Mouse (Mus musculus) left cerebral cortex, adult 8-10 months (tissue): ENCODE measurements around the gene Pkd1l1. TPM values are rescaled to one million over a fixed set of nuclear protein-coding genes. Genes with fewer than 3 reads are reported as not detected.
A peak's percentile ranks its signal among the peaks of the same experiment; 100 is the strongest.

ENCODE experiments used
- DNase-seq, 2 experiments: peaks; one replicate each; pipeline ENCODE4 v3.0.0; 2022; ENCODE audit warnings: low spot score in 2 of 2
- total RNA-seq, 4 experiments: library from RNA; stranded (reverse); gene quantifications; 2 replicates each; pipeline ENCODE4 v1.2.4; 2022

Pkd1l1 gene
- total RNA-seq, result under 1 TPM in 1 of 4 experiments, not detected in 3; 0.05 TPM

GRCm38 (mm10) chr11:8973166-8973565 is at the start of gene Pkd1l1:
Pkd1l1 (minus strand) TSS chr11:8973266.
- DNase-seq, result no peak

GRCm38 (mm10) chr11:9020207-9020606 is 47.1 kb upstream of the Pkd1l1 start:
- no peak for DNase-seq

DNA sequence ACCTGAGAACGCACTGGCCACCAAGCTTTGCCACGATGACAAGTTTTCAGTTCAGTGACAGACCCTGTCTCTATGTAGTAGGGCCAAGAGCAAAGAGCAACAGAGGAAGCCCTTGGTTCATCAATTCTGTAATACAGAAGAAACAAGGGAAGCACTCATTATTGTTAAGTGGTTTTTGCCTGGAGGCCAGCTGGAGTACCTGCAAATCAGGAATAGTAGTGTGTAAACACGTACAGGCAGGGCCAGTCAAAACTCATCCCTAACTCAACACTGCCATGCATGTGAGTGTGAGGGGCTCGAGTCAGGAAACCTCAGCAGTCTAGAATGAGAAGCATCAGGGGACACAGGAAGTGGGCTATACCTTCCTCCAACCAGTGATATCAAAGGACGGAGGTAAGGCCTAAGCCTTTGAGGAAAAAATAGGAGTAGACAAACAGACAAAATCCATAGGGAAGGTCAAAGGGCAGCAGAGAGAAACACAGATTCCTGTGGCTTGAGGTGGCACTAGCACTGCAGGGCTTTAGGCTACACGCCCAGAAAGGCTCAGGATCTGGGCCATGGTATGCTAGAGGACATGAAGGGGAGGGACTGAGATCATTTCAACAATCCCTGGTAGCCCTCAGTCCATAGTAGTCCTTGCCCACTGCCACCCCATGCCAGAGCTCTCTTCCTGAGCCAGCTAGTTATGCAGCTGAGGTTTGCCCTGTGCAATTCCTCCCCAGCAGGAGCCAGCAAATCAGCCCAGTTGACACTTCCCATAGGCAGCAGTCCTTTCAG is 45.6 kb upstream of the Pkd1l1 start:
- no peak for DNase-seq

DNA sequence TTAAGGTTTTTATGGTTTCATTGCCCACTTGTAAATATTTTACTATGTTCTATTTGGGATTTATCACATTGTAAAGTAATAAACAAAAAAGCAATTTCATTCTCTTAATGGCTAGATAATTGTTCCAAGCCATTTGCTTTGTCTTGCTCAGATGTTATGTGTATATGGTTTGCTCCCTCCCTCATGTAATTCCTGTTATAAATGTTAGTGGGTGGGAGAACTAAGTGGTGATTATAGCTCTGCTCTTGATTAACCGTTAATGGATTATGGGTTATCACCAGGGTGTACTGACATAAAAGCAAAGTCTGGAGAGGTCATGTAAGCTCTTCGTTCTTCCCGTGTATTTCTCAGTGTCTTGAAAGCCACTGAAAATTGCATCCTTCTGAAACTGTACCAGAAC is 41.7 kb upstream of the Pkd1l1 start:
- no peak for DNase-seq

DNA sequence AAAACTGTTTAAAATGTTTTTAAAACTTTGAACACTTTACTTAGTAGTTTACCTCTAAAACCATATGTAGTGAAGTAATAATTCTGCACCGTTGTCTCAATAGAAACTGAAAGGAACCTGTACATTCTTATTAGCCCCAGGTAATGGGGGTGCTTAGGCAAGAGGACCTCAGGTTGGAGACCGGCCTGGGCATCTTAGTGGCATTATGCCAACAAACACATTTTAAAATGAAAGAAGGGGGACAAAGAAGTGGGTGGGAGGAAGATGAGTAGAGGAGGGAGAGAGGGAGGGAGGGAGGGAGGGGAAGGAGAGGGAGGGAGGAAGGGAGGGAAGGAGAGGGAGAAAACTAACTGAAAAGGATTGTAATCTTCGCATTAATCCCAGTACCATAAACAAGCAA is 38.3 kb upstream of the Pkd1l1 start:
- no peak for DNase-seq

DNA sequence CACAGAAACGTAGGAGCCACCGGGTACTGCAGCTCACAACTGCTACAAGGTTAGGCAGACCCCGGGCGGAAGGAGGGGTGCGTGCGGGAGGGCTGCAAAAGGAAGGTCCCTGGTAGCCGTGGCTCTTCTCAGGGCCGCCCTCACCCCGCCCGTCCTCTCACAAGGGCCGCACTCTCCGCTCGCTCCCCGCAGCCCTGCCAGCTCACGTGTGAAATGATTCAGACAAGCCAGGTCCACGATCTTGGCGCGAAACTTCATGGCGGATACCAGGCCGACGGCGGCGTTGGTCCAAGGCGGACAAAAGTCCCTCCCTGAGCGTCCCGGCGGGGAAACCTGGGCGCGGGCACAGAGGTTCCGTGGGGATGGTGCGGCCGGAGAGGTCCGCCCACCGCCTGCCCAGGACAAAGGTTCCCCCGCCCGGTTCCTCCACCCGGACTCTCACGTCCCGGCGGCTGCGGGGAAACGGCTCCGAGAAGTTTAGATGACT is 37.8 kb upstream of the Pkd1l1 start, which contains the start of gene Hus1:
TSS of gene Hus1 (minus strand) at position 339 of the 487 bp plus-strand sequence.
- peak; percentile 63 to 68 for DNase-seq

- DNase-seq, result peak in 1 of 2 experiments; percentile 10
Observed at GRCm38 (mm10) chr11:9010416-9010815, 37.4 kb upstream of the Pkd1l1 start.

DNA sequence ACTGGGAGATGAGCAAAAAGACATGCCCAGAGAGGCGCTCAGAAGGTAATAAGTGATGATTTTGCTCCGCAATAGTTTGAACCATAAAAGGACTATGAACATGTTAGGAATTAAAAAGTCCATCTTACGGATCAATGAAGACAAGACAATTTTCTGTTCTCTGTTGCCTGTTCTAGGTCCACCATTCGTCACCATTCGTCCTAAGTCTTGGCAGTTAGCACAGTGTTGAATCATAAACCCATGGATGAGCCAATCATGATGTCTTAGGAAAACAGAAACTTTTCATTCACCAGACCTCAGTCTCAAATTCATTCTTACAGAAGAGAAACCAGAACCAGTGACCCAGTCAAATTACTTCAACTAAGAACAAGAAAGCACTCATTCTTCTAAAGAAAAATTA is 35.7 kb upstream of the Pkd1l1 start:
- DNase-seq, result no peak

DNA sequence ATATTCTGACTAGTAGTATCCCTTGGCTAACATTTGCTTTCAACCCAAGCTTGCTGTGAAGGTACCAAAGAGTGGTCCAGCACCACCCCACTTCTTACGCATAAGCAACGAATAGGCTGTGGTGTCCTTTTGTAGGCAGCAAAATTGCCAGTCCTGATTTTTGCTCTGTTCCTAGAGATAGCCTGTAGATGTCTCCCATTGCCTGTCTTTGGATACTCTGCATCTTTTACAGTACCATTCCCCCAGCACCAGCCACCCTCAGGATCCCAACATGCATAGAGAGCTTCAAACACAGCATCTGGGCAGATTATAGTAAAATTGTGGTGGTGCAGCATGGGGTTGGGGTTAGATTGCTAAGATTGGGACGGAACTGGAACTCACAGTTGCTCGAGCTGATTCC is 15.0 kb upstream of the Pkd1l1 start:
- DNase-seq, result no peak

- no peak for DNase-seq
Observed at GRCm38 (mm10) chr11:8986058-8986457, 13.0 kb upstream of the Pkd1l1 start.

DNA sequence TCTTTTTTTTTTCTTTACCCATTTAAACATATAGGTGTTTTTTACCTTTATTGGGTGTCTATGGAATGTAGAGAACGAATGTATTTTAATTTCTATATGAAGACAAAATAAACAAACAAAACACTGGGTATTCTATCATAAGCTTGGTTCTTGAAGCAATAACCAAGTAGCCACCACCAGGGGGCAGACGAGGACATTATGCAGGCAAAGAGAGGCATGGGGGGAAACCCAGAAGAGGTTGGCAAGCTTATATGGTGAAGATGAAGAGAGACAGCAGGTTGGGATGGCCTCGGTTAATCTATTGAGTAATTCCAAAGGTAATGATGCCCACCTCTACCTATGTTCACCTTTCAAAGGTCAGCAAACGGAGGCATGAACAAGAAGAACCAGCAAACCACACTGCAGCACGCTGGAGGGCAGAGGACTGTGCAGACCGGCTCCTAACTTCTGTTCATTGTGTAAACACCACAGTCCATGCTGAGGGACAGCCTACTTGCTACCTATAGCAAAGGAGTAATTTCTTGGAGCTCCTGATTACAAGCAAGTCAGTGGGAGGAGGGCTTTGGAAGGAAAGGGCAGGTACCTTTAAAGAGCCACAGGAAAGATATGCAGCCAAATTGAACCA is 10.3 kb upstream of the Pkd1l1 start:
- DNase-seq, result peak; percentile 14 to 34

- no peak for DNase-seq
Observed at GRCm38 (mm10) chr11:8978154-8978553, 5.1 kb upstream of the Pkd1l1 start.

- DNase-seq, result no peak
Observed at GRCm38 (mm10) chr11:8972093-8972492, 973 bp downstream of the Pkd1l1 start.

DNA sequence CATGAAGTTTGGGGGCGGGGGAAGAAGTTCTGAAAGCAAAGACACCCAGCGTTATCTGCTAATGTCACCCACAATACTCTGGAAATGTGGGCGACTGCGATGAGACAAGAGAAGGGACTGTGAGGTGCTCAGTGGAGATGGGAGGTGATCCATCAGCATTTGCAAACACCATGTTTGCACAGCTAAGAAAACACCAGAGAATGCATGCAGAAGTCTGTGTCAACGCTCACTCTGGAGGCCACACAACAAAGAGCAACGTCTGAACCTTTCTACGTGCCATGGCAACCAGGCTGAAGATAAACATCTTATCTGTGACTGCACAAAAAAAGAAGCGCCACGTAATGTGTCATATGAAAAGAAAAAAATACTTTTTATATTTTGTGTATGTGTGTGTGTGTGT is 2.6 kb downstream of the Pkd1l1 start:
- no peak for DNase-seq

GRCm38 (mm10) chr11:8968094-8968493 is 5.0 kb downstream of the Pkd1l1 start:
- DNase-seq, result no peak

GRCm38 (mm10) chr11:8958572-8958971 is 14.5 kb downstream of the Pkd1l1 start:
- DNase-seq, result peak; percentile 13 to 26

DNA sequence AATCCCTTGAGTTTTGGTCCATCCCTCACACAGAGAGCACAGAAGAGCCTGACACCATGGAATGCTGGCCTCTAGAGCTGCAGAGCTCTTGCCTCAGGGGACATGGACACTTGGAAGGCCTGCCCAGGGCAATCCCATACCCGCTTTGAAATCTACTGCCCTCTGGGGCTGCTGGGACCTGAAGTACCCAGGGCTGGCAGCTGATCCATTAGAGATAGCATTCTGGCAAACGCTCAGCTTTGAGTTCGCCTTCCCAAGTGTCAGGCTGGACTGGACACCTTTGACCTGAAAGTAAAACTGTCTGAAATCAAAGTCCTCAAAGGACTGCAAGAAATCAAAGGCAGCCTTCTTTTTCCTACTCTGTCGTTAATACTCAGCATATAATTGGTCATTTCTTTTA is 15.0 kb downstream of the Pkd1l1 start:
- no peak for DNase-seq

DNA sequence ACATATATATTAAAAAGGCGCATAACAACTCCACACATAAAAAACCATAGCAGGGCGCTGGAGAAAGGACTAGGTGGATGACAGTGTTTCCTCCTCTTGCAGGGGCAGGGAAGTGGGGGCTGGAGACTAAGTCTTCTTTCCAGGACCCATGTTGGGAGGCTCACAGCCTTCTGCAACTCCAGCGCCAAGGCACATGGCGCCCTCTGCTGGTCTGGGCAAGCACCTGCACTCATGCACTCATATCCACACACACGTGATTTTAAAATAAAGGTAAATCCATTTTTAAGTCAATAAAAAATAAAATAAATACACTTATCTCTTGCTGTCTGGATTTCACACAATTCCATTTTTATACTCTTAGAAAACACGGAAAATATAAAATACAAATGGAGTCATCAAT is 16.0 kb downstream of the Pkd1l1 start:
- DNase-seq, result no peak

DNA sequence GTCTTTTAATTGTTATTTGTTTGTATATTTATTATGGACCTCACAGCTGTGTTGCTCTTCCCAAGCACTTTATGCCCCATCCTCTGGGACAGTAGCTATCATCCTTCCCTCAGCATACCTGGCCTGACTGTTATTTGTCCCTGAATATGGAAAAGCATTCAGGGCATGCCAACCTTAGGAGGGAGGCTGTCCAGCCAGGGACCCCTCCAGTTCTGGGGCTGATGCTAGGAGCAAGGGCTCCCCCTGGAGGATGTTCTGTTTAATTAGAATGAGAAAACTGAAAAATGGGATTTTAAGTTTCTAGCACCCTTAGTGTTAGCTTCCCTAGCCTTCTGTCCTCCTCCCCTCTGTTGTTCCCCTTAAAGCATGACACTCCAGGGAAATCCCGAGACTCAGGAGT is 17.4 kb downstream of the Pkd1l1 start:
- DNase-seq, result no peak

GRCm38 (mm10) chr11:8949765-8950430 is 23.2 kb downstream of the Pkd1l1 start:
- no peak for DNase-seq

GRCm38 (mm10) chr11:8948871-8949270 is 24.2 kb downstream of the Pkd1l1 start:
- DNase-seq, result no peak

DNA sequence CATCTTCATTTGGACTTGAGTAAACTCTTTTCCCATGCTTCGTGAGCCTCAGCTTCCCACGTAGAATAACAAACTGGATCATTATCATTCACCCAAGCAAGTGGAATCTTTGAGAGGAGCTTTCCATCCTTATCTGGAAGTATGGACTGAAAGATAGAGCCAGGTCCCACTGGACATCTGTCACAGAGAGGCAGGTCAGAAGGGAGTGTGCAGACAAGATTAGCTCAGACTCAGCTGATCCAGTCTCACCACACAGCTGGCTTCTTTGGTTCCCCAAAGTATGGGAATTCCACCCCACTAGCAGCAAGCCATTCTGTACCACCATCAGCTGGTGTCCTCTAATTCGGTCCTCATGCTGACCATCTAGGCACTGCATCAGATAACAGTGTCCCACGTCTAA is 29.0 kb downstream of the Pkd1l1 start:
- DNase-seq, result no peak
